Mouse (Mus musculus) c-Kit-positive CD71-positive TER-119-positive erythroid progenitor cells, embryonic 14.5 days (primary cell): ENCODE results near the gene Peak1.
A peak's percentile ranks its signal among the peaks of the same experiment; 100 is the strongest.

Source experiments
- DNase-seq: peaks from one replicate; pipeline ENCODE4 v3.0.0-alpha.2; 2013; ENCODE audit warnings: low spot score

Gene Peak1

GRCm38 (mm10) chr9:56314326-56314725, 103.5 kb downstream of the Peak1 start:
- DNase-seq, result no peak

GRCm38 (mm10) chr9:56309079-56309478, 108.8 kb downstream of the Peak1 start:
- no peak for DNase-seq

- no peak for DNase-seq
These were observed 113.3 kb downstream of the Peak1 start for GRCm38 (mm10) chr9:56304526-56304925.

- no peak for DNase-seq
These were observed 114.9 kb downstream of the Peak1 start for GRCm38 (mm10) chr9:56302921-56303465.

- no peak for DNase-seq
These were observed 127.8 kb downstream of the Peak1 start for GRCm38 (mm10) chr9:56290019-56290418.

GRCm38 (mm10) chr9:56282481-56282880, 135.4 kb downstream of the Peak1 start:
- DNase-seq, result no peak

GRCm38 (mm10) chr9:56273576-56273975, 144.3 kb downstream of the Peak1 start:
- DNase-seq, result no peak

GRCm38 (mm10) chr9:56272247-56272598, 145.6 kb downstream of the Peak1 start:
- no peak for DNase-seq

GRCm38 (mm10) chr9:56271326-56272246, 146.3 kb downstream of the Peak1 start:
- DNase-seq, result no peak

- DNase-seq, result no peak
These were observed 148.8 kb downstream of the Peak1 start for GRCm38 (mm10) chr9:56269101-56269500.

GRCm38 (mm10) chr9:56266200-56266815, 151.6 kb downstream of the Peak1 start:
- no peak for DNase-seq

GRCm38 (mm10) chr9:56265460-56266199, 152.2 kb downstream of the Peak1 start:
- no peak for DNase-seq

- no peak for DNase-seq
These were observed 152.9 kb downstream of the Peak1 start for GRCm38 (mm10) chr9:56265022-56265360.

GRCm38 (mm10) chr9:56264308-56265021, 153.4 kb downstream of the Peak1 start:
- DNase-seq, result no peak

GRCm38 (mm10) chr9:56263055-56263454, 154.8 kb downstream of the Peak1 start:
- DNase-seq, result peak; percentile 17

- DNase-seq, result no peak
These were observed 157.3 kb downstream of the Peak1 start for GRCm38 (mm10) chr9:56260495-56261136.

- DNase-seq, result no peak
These were observed 157.9 kb downstream of the Peak1 start for GRCm38 (mm10) chr9:56259790-56260494.

- no peak for DNase-seq
These were observed 159.5 kb downstream of the Peak1 start for GRCm38 (mm10) chr9:56258261-56258790.

GRCm38 (mm10) chr9:56257227-56258000, 160.5 kb downstream of the Peak1 start:
- DNase-seq, result no peak
